Mouse (Mus musculus): ENCODE results near the gene Msi2.
A peak's percentile ranks its signal among the peaks of the same experiment; 100 is the strongest.

Msi2 gene

GRCm38 (mm10) chr11:88419657-88420366, 298.5 kb downstream of the Msi2 start:
- peaks cover 67% of the 10 kb centered on the region for H3K4me1 ChIP-seq (replicated peaks; ENCODE audit: low read depth, low read length)
- no peak for TF ChIP-seq POU5F1 (IDR thresholded peaks at IDR 0.05; ENCODE audit: borderline replicate concordance, low read length)
- no peak for TF ChIP-seq CTCF (conservative IDR thresholded peaks at IDR 0.05; ENCODE audit: low read length)
- peaks cover under 1% of the 10 kb centered on the region; the same call in 1 of the 2 replicates for H3K36me3 ChIP-seq (ENCODE audit: insufficient read depth, low read length)
- no peak overlapping the region for H3K4me3 ChIP-seq (replicated peaks; ENCODE audit: low read length)
- H3K27me3 ChIP-seq (ENCODE audit: insufficient read depth, low read length) = no peaks in the 10 kb centered on the region
- no peaks in the 10 kb centered on the region for H3K9me3 ChIP-seq (ENCODE audit: low read length)

- Histone ChIP-seq H3K27me3 (ENCODE audit: insufficient read depth, low read length) (no peaks in the 10 kb centered on the region), H3K4me1 (replicated peaks; ENCODE audit: low read depth, low read length) (peaks cover 67% of the 10 kb centered on the region), H3K9me3 (ENCODE audit: low read length) (no peaks in the 10 kb centered on the region), H3K36me3 (ENCODE audit: insufficient read depth, low read length) (peaks cover 6% of the 10 kb centered on the region), H3K4me3 (replicated peaks; ENCODE audit: low read length) (no peak overlapping the region)
- TF ChIP-seq CTCF (conservative IDR thresholded peaks at IDR 0.05; ENCODE audit: low read length) = no peak
- no peak for TF ChIP-seq POU5F1 (IDR thresholded peaks at IDR 0.05; ENCODE audit: borderline replicate concordance, low read length)
- no peak for TF ChIP-seq NANOG (IDR thresholded peaks at IDR 0.05; ENCODE audit: borderline replicate concordance, low read length)
Observed at GRCm38 (mm10) chr11:88419064-88419463, 299.2 kb downstream of the Msi2 start.

GRCm38 (mm10) chr11:88414157-88414870, 304.0 kb downstream of the Msi2 start:
- H3K36me3 ChIP-seq (ENCODE audit: insufficient read depth, low read length) = peaks cover 33% of the 10 kb centered on the region
- TF ChIP-seq POU5F1 (IDR thresholded peaks at IDR 0.05; ENCODE audit: borderline replicate concordance, low read length) = no peak
- no peak for TF ChIP-seq NANOG (IDR thresholded peaks at IDR 0.05; ENCODE audit: borderline replicate concordance, low read length)
- H3K4me3 ChIP-seq (replicated peaks; ENCODE audit: low read length) = 0 out of 2 replicates have a peak overlapping the region, but pooled peaks have one; percentile 13
- H3K27me3 ChIP-seq (ENCODE audit: insufficient read depth, low read length) = no peaks in the 10 kb centered on the region
- H3K9me3 ChIP-seq (ENCODE audit: low read length) = no peaks in the 10 kb centered on the region
- peaks cover 52% of the 10 kb centered on the region for H3K4me1 ChIP-seq (replicated peaks; ENCODE audit: low read depth, low read length)

- Histone ChIP-seq H3K36me3 (ENCODE audit: insufficient read depth, low read length) (peaks cover 45% of the 10 kb centered on the region), H3K27me3 (ENCODE audit: insufficient read depth, low read length) (no peaks in the 10 kb centered on the region), H3K9me3 (ENCODE audit: low read length) (no peaks in the 10 kb centered on the region), H3K4me3 (replicated peaks; ENCODE audit: low read length) (no peak overlapping the region), H3K4me1 (replicated peaks; ENCODE audit: low read depth, low read length) (peaks cover 52% of the 10 kb centered on the region)
- TF ChIP-seq NANOG (IDR thresholded peaks at IDR 0.05; ENCODE audit: borderline replicate concordance, low read length) (no peak), CTCF (conservative IDR thresholded peaks at IDR 0.05; ENCODE audit: low read length) (peak; percentile 63)
Observed at GRCm38 (mm10) chr11:88412423-88413094, 305.8 kb downstream of the Msi2 start.

GRCm38 (mm10) chr11:88408305-88408704, 310.0 kb downstream of the Msi2 start:
- no peak overlapping the region for H3K4me3 ChIP-seq (replicated peaks; ENCODE audit: low read length)
- H3K36me3 ChIP-seq (ENCODE audit: insufficient read depth, low read length) = peaks cover 45% of the 10 kb centered on the region
- no peaks in the 10 kb centered on the region for H3K27me3 ChIP-seq (ENCODE audit: insufficient read depth, low read length)
- H3K9me3 ChIP-seq (ENCODE audit: low read length) = no peaks in the 10 kb centered on the region
- peaks cover 65% of the 10 kb centered on the region for H3K4me1 ChIP-seq (replicated peaks; ENCODE audit: low read depth, low read length)
- TF ChIP-seq POU5F1 (IDR thresholded peaks at IDR 0.05; ENCODE audit: borderline replicate concordance, low read length) = no peak
- no peak for TF ChIP-seq NANOG (IDR thresholded peaks at IDR 0.05; ENCODE audit: borderline replicate concordance, low read length)
- TF ChIP-seq CTCF (conservative IDR thresholded peaks at IDR 0.05; ENCODE audit: low read length) = no peak

- no peak for TF ChIP-seq NANOG (IDR thresholded peaks at IDR 0.05; ENCODE audit: borderline replicate concordance, low read length)
- no peak for TF ChIP-seq CTCF (conservative IDR thresholded peaks at IDR 0.05; ENCODE audit: low read length)
- no peak for TF ChIP-seq POU5F1 (IDR thresholded peaks at IDR 0.05; ENCODE audit: borderline replicate concordance, low read length)
- no peak overlapping the region for H3K4me3 ChIP-seq (replicated peaks; ENCODE audit: low read length)
- no peaks in the 10 kb centered on the region for H3K9me3 ChIP-seq (ENCODE audit: low read length)
- peaks cover 38% of the 10 kb centered on the region for H3K36me3 ChIP-seq (ENCODE audit: insufficient read depth, low read length)
- peaks cover 71% of the 10 kb centered on the region for H3K4me1 ChIP-seq (replicated peaks; ENCODE audit: low read depth, low read length)
- H3K27me3 ChIP-seq (ENCODE audit: insufficient read depth, low read length) = no peaks in the 10 kb centered on the region
Observed at GRCm38 (mm10) chr11:88406408-88406915, 311.9 kb downstream of the Msi2 start.

GRCm38 (mm10) chr11:88404816-88405613, 313.3 kb downstream of the Msi2 start:
- TF ChIP-seq NANOG (IDR thresholded peaks at IDR 0.05; ENCODE audit: borderline replicate concordance, low read length) (no peak), POU5F1 (IDR thresholded peaks at IDR 0.05; ENCODE audit: borderline replicate concordance, low read length) (0 out of 2 replicates have a peak, but pooled peaks have one; percentile 2), CTCF (conservative IDR thresholded peaks at IDR 0.05; ENCODE audit: low read length) (no peak)

More at GRCm38 (mm10) chr11:88404816-88405613, 313.3 kb downstream of the Msi2 start:
- Histone ChIP-seq H3K4me1 (replicated peaks; ENCODE audit: low read depth, low read length) (peaks cover 80% of the 10 kb centered on the region), H3K36me3 (ENCODE audit: insufficient read depth, low read length) (peaks cover 39% of the 10 kb centered on the region), H3K9me3 (ENCODE audit: low read length) (no peaks in the 10 kb centered on the region), H3K27me3 (ENCODE audit: insufficient read depth, low read length) (no peaks in the 10 kb centered on the region), H3K4me3 (replicated peaks; ENCODE audit: low read length) (peak overlapping the region; percentile 53)

Measured in E14TG2a.4 (cell line).